Comparison of ENCODE assay signal across 7 mouse cellular contexts in genomic region chr10:62865167-62866034, GRCm38 (mm10). TPM values are rescaled to one million over a fixed set of nuclear protein-coding genes. Genes with fewer than 3 reads are reported as not detected.
DNase-seq lines count a peak whose midpoint lies in the region; ATAC-seq lines count a peak whose summit lies in the region.

No protein-coding gene starts in this region.

- peaks cover 16% of the 10 kb centered on the region for H3K4me1 ChIP-seq in intestine, embryonic 15.5 days (replicated peaks)

- H3K9ac ChIP-seq in intestine, embryonic 15.5 days = peak overlapping the region; percentile 47

- DNase-seq in adrenal gland, postnatal 10 days = peak; percentile 78
- peak; percentile 77 for DNase-seq in embryo, embryonic 11.5 days (ENCODE audit: low read depth, low spot score)
- DNase-seq in gastrocnemius, postnatal 4 days (ENCODE audit: low spot score in 2 of 2) = peak; percentile 31 to 70
- peak; percentile 85 to 93 for DNase-seq in left cerebral cortex, postnatal 14 days (ENCODE audit: low spot score in 2 of 2)
- DNase-seq in right cerebral cortex, postnatal 25 days = peak; percentile 84

- no peaks in the 10 kb centered on the region for H3K9me3 ChIP-seq in intestine, embryonic 15.5 days

- peak overlapping the region; percentile 84 for H3K27ac ChIP-seq in intestine, embryonic 15.5 days

- intact Hi-C loops in left cerebral cortex, postnatal 14 days (cut with DNase I) = no loop called here

- peak overlapping the region; percentile 89 for H3K4me2 ChIP-seq in intestine, embryonic 15.5 days (replicated peaks)

- no peaks in the 10 kb centered on the region for H3K36me3 ChIP-seq in intestine, embryonic 15.5 days

- peak; percentile 92 for ATAC-seq in intestine, embryonic 15.5 days
- peak; percentile 80 for ATAC-seq in megakaryocyte progenitor cell, adult 5-6 weeks (replicated peaks; ENCODE audit: poor library complexity)

- no peaks in the 10 kb centered on the region for H3K27me3 ChIP-seq in intestine, embryonic 15.5 days (replicated peaks)

- WGBS in intestine, embryonic 15.5 days = under 1% methylated on average over 28 of the region's 28 CpGs

- peak overlapping the region; percentile 47 for H3K4me3 ChIP-seq in intestine, embryonic 15.5 days (replicated peaks)

RNA-seq across cellular contexts. Expression of gene Tet1, which starts 43.4 kb away (rescaled TPM):
- total RNA-seq in adrenal gland, postnatal 10 days (2021) = 10 to 100 TPM in 1 of 2 experiments, 1 to 10 TPM in 1; 7.3 to 12.8 TPM
- total RNA-seq in gastrocnemius, postnatal 4 days (2021) = 10 to 100 TPM; 25.3 to 26.4 TPM
- polyA plus RNA-seq in intestine, embryonic 15.5 days (2015; fragmentation: Nextera tagmentation; extraction: Ambion mirVana) = 14.4 and 18.3 TPM in 2 replicates
- total RNA-seq in left cerebral cortex, postnatal 14 days (2021) = 10 to 100 TPM; 42.6 to 49.5 TPM
- 12.1 and 17.9 TPM in 2 replicates for total RNA-seq in megakaryocyte progenitor cell, adult 5-6 weeks (2015)
- 9.5 and 12.0 TPM in 2 replicates for total RNA-seq in megakaryocyte progenitor cell, adult 5-6 weeks (2017)

RNA-seq across cellular contexts. Expression of gene Slc25a16, which starts 55.0 kb away (rescaled TPM):
- total RNA-seq in adrenal gland, postnatal 10 days (2021) = 10 to 100 TPM; 41.5 to 45.3 TPM
- 10 to 100 TPM; 20.6 to 23.1 TPM for total RNA-seq in gastrocnemius, postnatal 4 days (2021)
- 12.5 and 13.4 TPM in 2 replicates for polyA plus RNA-seq in intestine, embryonic 15.5 days (2015; fragmentation: Nextera tagmentation; extraction: Ambion mirVana)
- total RNA-seq in left cerebral cortex, postnatal 14 days (2021) = 10 to 100 TPM; 41.0 to 42.8 TPM
- total RNA-seq in megakaryocyte progenitor cell, adult 5-6 weeks (2015) = 19.3 and 21.0 TPM in 2 replicates
- 16.6 and 18.0 TPM in 2 replicates for total RNA-seq in megakaryocyte progenitor cell, adult 5-6 weeks (2017)

Comparison
In these comparisons a context has a peak if more than half of its experiments do, and no peak if none do; other contexts are left out.
1. Peak in every context shown above with its lines: DNase-seq, ATAC-seq, H3K4me3 ChIP-seq and H3K27ac ChIP-seq.